Mouse (Mus musculus) retina, postnatal 7 days (tissue): ENCODE data around the gene Sorbs1.

Experiments used
- DNase-seq: peaks from one replicate; pipeline ENCODE4 v3.0.0-alpha.2; 2012; ENCODE audit warnings: low read depth, low spot score

The Sorbs1 gene

DNA sequence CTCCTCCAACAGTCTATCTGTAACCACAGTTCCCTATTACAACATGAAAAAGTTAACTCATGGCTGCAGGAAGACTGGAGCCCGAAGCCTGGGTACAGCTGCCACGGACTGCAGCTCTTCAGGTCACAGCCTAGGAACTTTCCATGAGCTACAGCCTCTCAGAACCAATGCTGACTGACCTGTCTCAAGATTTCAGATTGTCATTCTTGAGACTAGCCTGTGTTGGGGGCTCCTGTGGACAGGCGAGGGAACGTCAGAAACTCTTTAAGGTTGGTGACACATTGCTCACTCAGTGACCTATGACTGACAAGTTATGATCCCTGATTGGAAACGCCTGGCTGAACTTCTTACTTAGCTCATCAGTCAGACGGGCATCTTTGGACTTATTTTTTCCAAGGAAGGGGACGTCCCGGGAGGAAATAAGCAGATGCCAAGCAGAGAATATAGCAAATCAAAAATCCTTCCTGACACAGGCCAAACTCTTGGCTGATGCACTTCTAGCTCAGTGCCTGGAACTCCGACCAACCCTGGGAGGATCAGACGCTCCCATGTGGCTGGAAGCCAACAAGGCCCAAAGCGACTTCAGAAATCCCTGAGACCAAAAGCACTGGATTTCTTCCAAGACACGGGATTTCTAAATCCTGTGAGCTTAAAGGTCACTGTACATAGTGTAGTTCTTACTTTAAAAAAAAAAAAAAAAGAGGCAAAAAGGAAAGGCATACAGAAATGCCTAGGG lies 76.9 kb downstream of the Sorbs1 start:
- DNase-seq, result no peak

DNA sequence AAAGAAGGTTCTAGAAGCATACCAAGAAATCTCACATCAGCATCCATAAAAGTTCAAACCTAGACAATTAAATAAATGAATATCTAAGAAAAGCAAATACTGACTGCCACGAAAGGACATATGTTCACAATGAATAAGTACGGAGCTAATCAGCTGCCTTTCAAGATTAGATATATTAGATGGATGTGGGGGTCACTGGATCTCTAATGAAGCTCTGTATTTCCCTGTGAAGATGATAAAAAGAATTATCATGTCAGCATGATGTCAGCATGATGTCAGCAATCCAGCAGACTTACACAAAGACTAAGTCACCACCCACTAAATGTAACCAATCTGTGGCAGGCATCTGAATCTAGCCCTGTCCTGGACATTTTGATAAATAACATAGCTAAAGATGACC lies 77.8 kb downstream of the Sorbs1 start:
- DNase-seq, result no peak

DNA sequence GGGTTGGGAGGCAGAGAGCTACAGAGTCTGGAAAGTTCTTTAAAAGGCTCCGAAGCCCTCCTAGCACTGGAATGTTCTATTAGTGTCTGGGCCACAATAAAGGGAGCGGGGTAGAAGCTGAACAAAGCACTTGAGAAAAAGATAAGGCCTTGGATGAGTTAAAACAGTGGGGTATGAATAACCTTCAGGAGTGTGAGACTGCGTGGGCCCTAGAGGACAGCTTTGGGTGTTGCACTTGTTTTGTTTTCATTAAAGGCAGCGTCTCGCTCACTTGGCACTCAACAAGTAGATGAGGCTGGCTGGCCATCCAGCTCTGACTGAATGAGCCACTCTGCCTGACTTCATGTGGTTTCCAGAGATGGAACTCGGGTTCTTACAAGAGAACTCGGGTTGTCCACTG lies 78.5 kb downstream of the Sorbs1 start:
- no peak for DNase-seq

DNA sequence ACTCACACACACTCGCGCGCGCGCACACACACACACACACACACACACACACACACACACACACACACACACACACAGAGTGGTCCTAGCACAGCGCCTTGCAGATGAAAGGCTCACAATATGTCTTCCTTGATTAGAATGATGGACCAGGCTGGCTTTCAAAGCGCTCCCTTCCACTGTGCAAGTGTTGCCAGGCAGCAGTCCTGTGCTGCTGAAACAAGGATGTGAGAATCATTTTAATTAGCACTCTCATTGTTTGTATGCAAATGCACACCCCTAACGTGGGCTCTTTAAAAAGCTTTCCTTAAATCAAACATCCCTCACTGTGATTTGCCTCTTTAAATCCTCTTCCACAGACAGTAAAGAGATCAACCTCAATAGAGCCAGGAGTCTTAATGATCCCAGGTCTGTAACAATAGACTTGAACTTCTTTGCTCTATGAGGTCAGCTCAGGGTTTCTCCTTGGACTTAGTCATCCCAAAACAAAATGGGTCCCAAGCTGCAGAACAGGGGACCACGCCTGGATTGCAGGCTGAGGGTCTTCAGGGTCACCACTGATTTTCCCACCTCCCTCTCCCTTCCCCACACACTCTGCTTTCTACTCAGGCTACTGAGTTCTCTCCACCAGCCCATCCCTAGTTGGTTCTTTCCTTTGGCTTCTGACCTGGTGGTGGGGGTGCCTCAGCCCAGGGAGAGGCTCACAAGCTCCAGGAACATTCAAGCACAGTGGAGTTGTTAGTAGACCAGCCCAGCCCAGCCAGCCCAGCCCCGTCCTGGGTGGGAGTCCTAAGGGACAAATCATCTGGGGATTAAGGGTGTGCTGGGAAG lies 79.3 kb downstream of the Sorbs1 start:
- DNase-seq, result no peak

DNA sequence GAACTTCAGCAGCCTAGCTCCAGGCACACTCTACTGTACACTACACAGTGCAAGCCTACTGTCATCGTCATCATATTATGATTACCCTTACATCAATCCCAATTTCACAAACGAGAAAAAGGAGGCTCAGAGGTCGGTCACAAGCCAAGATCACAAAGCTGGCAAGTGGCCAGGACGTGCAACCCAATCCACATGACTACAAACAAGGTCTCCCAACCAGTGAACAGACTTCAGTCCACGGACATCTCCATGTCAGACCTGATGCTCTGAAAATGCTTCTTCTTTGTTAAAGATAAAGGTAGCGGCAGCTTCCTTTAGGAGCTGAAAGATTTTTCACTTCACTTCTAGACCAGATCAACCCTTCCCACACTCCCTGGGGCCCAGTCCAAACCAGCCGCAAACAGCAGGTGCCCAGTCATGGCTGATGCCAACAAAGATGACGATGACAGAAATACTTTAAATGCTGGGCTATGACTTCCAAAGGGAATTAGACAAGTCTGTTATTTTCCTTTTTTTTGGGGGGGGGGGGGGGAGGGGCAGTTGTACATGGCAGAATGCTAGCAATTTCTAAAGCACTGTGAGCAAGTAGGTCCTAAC lies 80.2 kb downstream of the Sorbs1 start:
- DNase-seq, result no peak

DNA sequence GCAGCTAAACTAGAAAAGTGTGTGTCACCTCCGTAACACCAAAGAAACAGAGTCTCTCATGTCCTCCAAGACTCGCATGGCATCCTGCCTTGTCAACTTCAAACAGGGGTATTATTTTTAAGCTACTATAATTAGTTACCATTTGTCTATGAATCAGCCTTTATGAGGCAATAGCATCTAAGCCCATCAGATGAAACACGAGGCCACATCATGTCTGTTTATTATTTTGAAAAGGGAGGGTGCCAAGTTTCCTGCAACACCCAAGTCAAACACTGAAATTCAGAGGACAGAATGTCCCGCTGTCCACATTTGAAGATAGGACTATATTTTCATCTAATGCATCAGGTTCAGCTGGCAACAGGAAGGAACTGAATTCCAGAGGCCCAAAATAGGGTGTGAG lies 81.6 kb downstream of the Sorbs1 start:
- no peak for DNase-seq

DNA sequence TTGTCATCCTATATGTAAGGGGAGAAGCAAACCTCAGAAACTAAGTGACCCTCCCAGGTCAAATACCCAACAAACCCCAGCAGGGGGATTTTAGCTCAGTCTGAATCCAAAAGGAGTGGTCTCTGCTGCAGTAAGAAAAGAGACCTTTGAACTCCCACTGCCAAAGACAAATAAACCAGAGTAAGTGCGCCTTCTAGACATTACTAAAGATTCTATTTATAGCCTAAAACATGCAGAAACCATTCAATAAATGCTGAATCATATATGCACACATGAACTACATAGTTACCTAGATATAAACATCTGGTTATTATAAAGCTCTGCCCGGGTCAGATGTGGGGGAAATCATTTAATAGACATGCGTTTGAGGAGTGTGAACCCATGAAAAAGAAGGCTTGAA lies 84.0 kb downstream of the Sorbs1 start:
- no peak for DNase-seq

DNA sequence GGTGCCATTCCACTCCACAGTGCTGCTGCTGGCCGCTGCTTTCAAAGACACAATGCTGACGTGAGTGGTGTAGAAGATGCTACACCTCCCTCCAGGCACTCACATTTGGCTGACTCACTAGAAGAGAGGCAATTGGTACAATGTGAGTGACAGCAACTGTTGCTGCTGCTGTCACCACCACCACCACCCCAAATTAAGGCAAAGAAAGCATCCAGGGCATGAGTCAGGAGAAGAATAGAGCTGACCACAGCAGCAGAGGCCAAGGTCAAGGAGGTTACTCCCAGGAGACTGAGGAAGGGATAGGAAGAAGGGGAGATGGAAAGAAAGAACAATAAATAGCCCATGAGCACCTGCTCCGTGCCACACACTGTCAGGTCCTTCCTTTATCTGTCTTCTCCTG lies 84.4 kb downstream of the Sorbs1 start:
- DNase-seq, result no peak

DNA sequence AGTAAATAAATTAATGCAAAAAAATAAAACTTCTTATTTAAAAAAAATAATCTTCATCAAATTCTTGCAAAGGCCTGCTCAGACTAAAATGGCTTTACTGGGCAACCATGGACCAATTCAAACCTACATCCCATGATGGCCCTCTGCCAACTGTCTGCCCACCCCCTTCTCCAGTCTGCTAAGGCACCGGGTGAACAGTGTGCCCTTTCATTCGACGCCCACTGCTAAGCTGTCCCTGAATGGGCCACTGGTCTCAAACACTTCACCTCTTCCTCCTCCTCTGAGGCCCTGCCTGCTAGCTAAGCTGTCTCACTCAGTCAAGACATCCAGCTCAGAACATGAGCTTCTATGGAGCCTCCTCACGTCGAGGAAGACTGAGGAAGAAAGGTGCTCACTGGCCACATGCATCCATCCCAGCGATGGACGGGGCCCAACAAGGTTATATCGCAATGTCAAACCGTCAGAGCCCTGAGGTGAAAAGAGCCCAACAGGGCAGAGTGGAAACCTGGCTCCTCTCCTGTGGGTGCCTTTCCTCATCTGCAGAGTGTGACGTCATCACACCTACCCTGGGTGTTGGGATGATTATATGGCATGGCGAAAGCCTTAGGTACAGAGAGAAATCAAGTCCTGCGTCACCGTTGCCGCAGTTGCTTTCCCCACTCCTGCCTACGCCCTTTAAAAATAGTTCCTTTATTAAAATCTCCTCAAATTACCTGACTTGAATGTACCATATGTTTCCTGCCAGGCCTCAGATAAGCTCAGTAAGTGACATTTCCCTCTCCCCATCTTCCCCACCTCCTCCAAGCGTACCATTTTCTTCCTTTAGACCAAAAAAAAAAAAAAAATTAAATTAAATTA lies 87.2 kb downstream of the Sorbs1 start:
- no peak for DNase-seq

GRCm38 (mm10) chr19:40425326-40425725 lies 88.3 kb downstream of the Sorbs1 start:
- DNase-seq, result no peak

DNA sequence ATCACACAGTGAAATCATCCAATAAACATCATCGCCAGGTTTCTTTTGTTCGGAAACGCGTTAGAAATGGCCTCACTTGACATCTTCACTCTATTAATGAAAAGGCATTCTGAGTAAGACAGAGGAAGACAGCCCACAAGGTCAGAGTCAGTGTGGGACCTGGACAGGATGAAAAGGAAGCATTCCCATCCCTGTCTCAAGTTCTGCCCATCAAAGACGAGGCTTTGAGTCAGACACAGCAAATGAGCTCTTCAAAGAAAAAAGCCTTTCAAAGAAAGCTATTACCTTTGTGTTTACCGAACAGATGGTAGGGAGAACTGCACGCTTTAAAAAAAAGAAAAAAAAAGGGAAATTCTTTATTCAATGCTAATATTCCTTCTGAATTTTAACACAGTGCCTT lies 92.5 kb downstream of the Sorbs1 start:
- no peak for DNase-seq

GRCm38 (mm10) chr19:40419315-40419714 lies 94.3 kb downstream of the Sorbs1 start:
- no peak for DNase-seq

GRCm38 (mm10) chr19:40417155-40417821 lies 96.3 kb downstream of the Sorbs1 start:
- no peak for DNase-seq

GRCm38 (mm10) chr19:40415725-40416124 lies 97.9 kb downstream of the Sorbs1 start:
- no peak for DNase-seq

GRCm38 (mm10) chr19:40414798-40415475 lies 98.6 kb downstream of the Sorbs1 start:
- DNase-seq, result no peak

DNA sequence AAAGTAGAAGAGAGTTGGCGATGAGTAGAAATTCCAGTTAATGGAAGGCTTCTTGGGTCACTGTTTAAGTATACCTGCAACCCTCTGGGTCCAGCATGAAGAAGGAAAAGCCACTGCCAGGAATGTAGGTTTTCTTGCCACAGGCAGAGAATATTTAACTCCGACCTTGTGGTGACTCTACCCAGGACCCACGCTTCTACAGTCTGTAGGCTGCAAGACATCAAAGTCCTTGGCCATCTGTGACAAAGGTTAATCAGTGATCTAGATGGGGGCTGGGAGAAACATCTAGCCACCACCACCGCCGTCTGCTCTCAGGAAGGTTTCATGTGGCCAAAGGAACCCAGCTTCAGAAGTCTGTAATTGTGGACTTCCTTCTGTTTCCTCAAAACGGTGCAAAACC lies 99.2 kb downstream of the Sorbs1 start:
- DNase-seq, result no peak

GRCm38 (mm10) chr19:40411379-40411813 lies 102.2 kb downstream of the Sorbs1 start:
- DNase-seq, result no peak

DNA sequence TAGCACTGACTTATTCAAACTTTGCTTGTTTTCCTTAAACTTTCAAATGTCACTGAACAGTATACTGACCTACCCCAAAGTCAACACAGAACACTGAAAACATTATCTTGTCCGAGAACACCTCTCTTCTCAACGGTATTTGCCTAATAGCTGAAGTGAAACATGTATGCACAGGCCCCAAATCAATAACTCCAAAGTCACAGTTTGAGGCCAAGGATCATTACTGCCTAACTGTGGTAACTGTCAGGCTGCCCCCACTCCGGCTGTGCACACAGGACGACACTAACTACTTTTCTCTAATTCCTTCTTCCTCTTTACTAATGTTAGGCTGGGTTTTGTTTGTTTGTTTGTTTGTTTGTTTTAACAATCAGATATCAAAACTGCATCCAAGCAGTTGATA lies 103.1 kb downstream of the Sorbs1 start:
- no peak for DNase-seq

- DNase-seq, result no peak
Measured at GRCm38 (mm10) chr19:40410109-40410508, 103.5 kb downstream of the Sorbs1 start.

DNA sequence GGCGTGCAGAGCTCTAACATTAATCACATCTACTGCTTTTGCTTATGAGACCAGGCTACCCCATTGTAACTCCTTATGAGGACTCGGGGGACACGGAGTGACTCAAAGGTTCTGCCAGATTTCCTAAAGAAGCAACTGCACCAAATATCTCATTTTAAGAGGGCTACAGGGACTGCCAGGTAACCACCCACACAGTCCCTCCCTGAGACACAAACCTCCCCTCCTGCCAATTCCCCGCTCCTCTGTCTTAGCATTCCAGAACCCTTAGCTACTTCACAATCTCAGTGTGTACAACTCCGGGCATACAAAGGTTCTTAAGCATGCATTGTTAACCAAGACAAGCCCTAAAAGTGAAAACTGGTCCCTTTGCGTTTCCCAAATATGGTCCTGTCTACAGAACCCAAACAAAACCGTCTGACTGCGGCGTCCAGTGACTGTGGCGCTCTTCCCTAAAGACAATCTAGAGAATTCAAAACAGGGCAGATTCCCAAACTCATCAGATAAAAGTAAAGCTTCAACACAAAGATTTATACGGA lies 104.0 kb downstream of the Sorbs1 start:
- no peak for DNase-seq
